Mouse (Mus musculus) thymus, adult 2 months (tissue): Measurements from ENCODE around the gene Tceanc2.

ENCODE experiments used
- CTCF ChIP-seq: fragments of 200-500 bp; IDR thresholded peaks from 2 replicates; pipeline ENCODE4 v1.5.1; 2012; ENCODE audit warnings: mild to moderate bottlenecking, control low read depth, low read length, moderate library complexity, borderline replicate concordance; ENCODE audit not compliant: control insufficient read depth, poor library complexity, insufficient read depth; ENCODE audit errors: extremely low read depth
- POLR2A ChIP-seq: fragments of 200-500 bp; IDR thresholded peaks from 2 replicates; pipeline ENCODE4 v1.6.1; 2012; ENCODE audit warnings: mild to moderate bottlenecking, low read length, control low read depth, moderate library complexity; ENCODE audit not compliant: control insufficient read depth, poor library complexity, insufficient read depth; ENCODE audit errors: extremely low read depth

DNA sequence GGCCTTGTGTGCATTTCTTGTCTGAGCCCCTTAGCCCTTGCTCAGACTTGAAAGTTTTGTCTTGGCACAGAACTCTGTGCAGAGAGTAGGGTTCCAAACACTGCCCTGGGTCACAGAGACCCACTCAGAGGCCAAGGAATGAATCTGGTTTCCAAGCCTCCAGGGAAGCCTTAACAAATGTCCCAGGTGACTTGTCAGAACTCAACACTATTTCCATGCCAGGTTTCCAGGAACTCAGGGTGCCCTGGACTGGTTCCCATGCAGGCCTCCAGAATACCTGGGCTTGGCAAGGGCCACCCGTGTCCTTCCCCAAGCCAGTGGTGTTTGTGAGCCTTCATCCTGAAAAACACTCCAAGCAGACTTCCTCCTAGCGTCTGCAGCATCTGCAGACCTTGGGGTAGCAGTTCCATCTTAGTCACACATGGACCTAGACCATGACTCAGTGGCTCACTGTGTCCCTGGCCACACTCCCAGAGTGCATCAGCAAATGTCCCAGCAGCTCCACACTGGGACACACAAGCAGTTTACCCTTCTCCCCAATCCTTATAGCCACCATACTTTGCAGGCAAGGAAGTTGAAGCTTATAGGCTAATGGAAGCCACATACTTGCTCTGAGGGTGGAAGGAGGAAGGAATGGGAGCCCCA is 61.1 kb downstream of the Tceanc2 start:
- no peak for TF ChIP-seq CTCF
- TF ChIP-seq POLR2A = no peak
